Mouse (Mus musculus) kidney, embryonic 15.5 days (tissue): Measurements from ENCODE around the gene Ppie. TPM values are rescaled to one million over a fixed set of nuclear protein-coding genes. Genes with fewer than 3 reads are reported as not detected.
A peak's percentile ranks its signal among the peaks of the same experiment; 100 is the strongest.

Experiments
- ATAC-seq: fragments of 200-750 bp; cut with Nextera tagmentation; replicated peaks from 2 replicates; pipeline ENCODE4 v1.8.0; 2017; ENCODE audit warnings: moderate TSS enrichment; ENCODE audit not compliant: low FRiP score
- H3K27ac ChIP-seq: fragments of 300-500 bp; sonication (generic); 2 replicates; pipeline ENCODE4 v1.5.1; 2015; ENCODE audit warnings: mild to moderate bottlenecking, inconsistent platforms
- H3K27me3 ChIP-seq: fragments of 300-500 bp; sonication (generic); 2 replicates; pipeline ENCODE4 v1.6.1; 2015; ENCODE audit warnings: inconsistent platforms
- H3K36me3 ChIP-seq: fragments of 300-500 bp; sonication (generic); 2 replicates; pipeline ENCODE4 v1.6.1; 2015; ENCODE audit warnings: inconsistent platforms
- H3K4me1 ChIP-seq: fragments of 300-500 bp; sonication (generic); 2 replicates; pipeline ENCODE4 v1.6.1; 2015; ENCODE audit warnings: inconsistent platforms
- H3K4me2 ChIP-seq: fragments of 300-500 bp; sonication (generic); 2 replicates; pipeline ENCODE4 v1.6.1; 2015; ENCODE audit warnings: moderate library complexity, mild to moderate bottlenecking, inconsistent platforms
- H3K4me3 ChIP-seq: fragments of 300-500 bp; sonication (generic); replicated peaks from 2 replicates; pipeline ENCODE4 v1.5.1; 2015; ENCODE audit warnings: mild to moderate bottlenecking, inconsistent platforms
- H3K9ac ChIP-seq: fragments of 300-500 bp; sonication (generic); 2 replicates; pipeline ENCODE4 v1.6.1; 2015; ENCODE audit warnings: mild to moderate bottlenecking, inconsistent platforms
- H3K9me3 ChIP-seq: fragments of 300-500 bp; sonication (generic); replicated peaks from 2 replicates; pipeline ENCODE4 v1.6.1; 2016; ENCODE audit warnings: inconsistent platforms
- WGBS: fragments of 180-500 bp; shearing (Covaris S2); methylation state at CpG from one replicate; pipeline ENCODE4 v1.1.7; 2015; ENCODE audit warnings: mixed read lengths; 5-methylcytosine and 5-hydroxymethylcytosine counted together
- polyA plus RNA-seq: library from polyadenylated mRNA; unstranded; fragments of >200 nt; fragmentation: Nextera tagmentation; extraction: Ambion mirVana; gene quantifications from 2 replicates; pipeline ENCODE4 v1.2.1, GENCODE M21; 2015

Gene Ppie
- polyA plus RNA-seq, 1 experiment from 2014 or later = 109 TPM

GRCm38 (mm10) chr4:123083323-123083902 is 56.3 kb downstream of the Ppie start:
- no peak overlapping the region for H3K4me2 ChIP-seq
- no peak for ATAC-seq
- H3K4me1 ChIP-seq = no peaks in the 10 kb centered on the region
- H3K9ac ChIP-seq = no peak overlapping the region
- no peaks in the 10 kb centered on the region for H3K9me3 ChIP-seq
- WGBS = 58% methylated on average over 13 of the region's 13 CpGs
- no peaks in the 10 kb centered on the region for H3K36me3 ChIP-seq
- no peak overlapping the region for H3K4me3 ChIP-seq
- no peak overlapping the region for H3K27ac ChIP-seq
- H3K27me3 ChIP-seq = no peaks in the 10 kb centered on the region

GRCm38 (mm10) chr4:123082283-123083163 is 57.2 kb downstream of the Ppie start:
- WGBS = 74% methylated on average over 20 of the region's 20 CpGs
- no peak overlapping the region for H3K4me3 ChIP-seq
- H3K36me3 ChIP-seq = no peaks in the 10 kb centered on the region
- no peaks in the 10 kb centered on the region for H3K4me1 ChIP-seq
- no peak overlapping the region for H3K4me2 ChIP-seq
- H3K27me3 ChIP-seq = no peaks in the 10 kb centered on the region
- no peak overlapping the region for H3K9ac ChIP-seq
- H3K27ac ChIP-seq = no peak overlapping the region
- no peaks in the 10 kb centered on the region for H3K9me3 ChIP-seq
- ATAC-seq = peak; percentile 64; the same call in 1 of the 2 replicates

GRCm38 (mm10) chr4:123080791-123081190 is 59.0 kb downstream of the Ppie start:
- no peaks in the 10 kb centered on the region for H3K27me3 ChIP-seq
- no peak for ATAC-seq
- WGBS = 45% methylated on average over 13 of the region's 13 CpGs

GRCm38 (mm10) chr4:123078231-123078630 is 61.5 kb downstream of the Ppie start:
- Histone ChIP-seq H3K4me3 (no peak overlapping the region), H3K4me1 (peaks cover 8% of the 10 kb centered on the region), H3K9me3 (no peaks in the 10 kb centered on the region), H3K27ac (no peak overlapping the region), H3K36me3 (no peaks in the 10 kb centered on the region), H3K9ac (no peak overlapping the region), H3K4me2 (no peak overlapping the region), H3K27me3 (no peaks in the 10 kb centered on the region)
- WGBS = 74% methylated on average over 4 of the region's 4 CpGs
- ATAC-seq = no peak

More at GRCm38 (mm10) chr4:123080791-123081190, 59.0 kb downstream of the Ppie start:
- Histone ChIP-seq H3K9me3 (no peaks in the 10 kb centered on the region), H3K27ac (no peak overlapping the region), H3K4me1 (peaks cover 8% of the 10 kb centered on the region), H3K4me2 (no peak overlapping the region), H3K4me3 (no peak overlapping the region), H3K36me3 (no peaks in the 10 kb centered on the region), H3K9ac (no peak overlapping the region)

Other genes with a start within 250 kb of the Ppie start
- 3.3 and 4.0 TPM in 2 replicates for gene Mfsd2a, start 178.8 kb downstream of the Ppie start, polyA plus RNA-seq
- gene Mycl, start 144.3 kb downstream of the Ppie start, polyA plus RNA-seq = 7.8 and 8.1 TPM in 2 replicates
- gene Trit1, start 123.4 kb downstream of the Ppie start, polyA plus RNA-seq = 17.8 and 18.7 TPM in 2 replicates
- 0.33 and 0.49 TPM in 2 replicates for gene Bmp8b, start 34.8 kb downstream of the Ppie start, polyA plus RNA-seq
- not detected in 2 replicates for gene Oxct2b, start 23.7 kb downstream of the Ppie start, polyA plus RNA-seq
- gene Hpcal4, start 43.3 kb upstream of the Ppie start, polyA plus RNA-seq = 1.3 TPM in 2 replicates
- 0.25 and 0.49 TPM in 2 replicates for gene Nt5c1a, start 61.6 kb upstream of the Ppie start, polyA plus RNA-seq
- gene Heyl, start 93.6 kb upstream of the Ppie start, polyA plus RNA-seq = 44.2 and 47.7 TPM in 2 replicates
- gene Pabpc4, start 122.4 kb upstream of the Ppie start, polyA plus RNA-seq = 45.3 and 47.4 TPM in 2 replicates
- not detected in 2 replicates for gene Oxct2a, start 183.7 kb upstream of the Ppie start, polyA plus RNA-seq
- gene Bmp8a, start 203.3 kb upstream of the Ppie start, polyA plus RNA-seq = 0.19 and 0.90 TPM in 2 replicates